Comparison of ENCODE assay signal across 25 mouse cellular contexts in the genomic region with DNA sequence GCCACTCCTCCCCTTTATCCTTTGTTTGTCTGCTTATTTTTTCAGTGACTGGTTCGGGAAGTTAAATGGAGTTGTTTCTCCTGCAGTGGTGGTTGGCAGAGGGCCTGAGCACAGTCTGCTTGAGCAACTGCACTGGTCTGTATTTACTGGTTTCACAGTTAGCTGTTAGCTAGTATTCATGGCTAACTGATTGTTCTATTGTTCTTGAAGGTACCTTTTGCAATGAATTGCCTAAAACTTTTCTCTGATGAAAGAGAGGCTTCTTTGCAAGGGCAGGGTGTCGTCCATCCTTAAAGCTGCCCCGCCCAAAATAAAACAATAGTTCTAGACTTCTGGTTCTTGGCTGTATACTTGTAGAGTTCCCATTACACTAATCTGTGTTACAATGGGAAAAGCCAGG.
"Had no signal": no experiment of that assay in that cellular context is flagged by ENCODE, and none has a peak within 500 bp of the region (broad histone marks: within the 10 kb centered on the region; RNA-seq: fewer than 3 reads in every experiment).

No protein-coding gene starts in this region.

- H3K27me3 ChIP-seq: limb, embryonic 12.5 days; limb, embryonic 15.5 days; megakaryocyte, embryonic 14.5 days; midbrain, embryonic 12.5 days; midbrain, embryonic 15.5 days; neural tube, embryonic 12.5 days; neural tube, embryonic 15.5 days had no signal

- H3K36me3 ChIP-seq: limb, embryonic 12.5 days; limb, embryonic 15.5 days; midbrain, embryonic 12.5 days; midbrain, embryonic 15.5 days; neural tube, embryonic 12.5 days; neural tube, embryonic 15.5 days had no signal

- H3K4me2 ChIP-seq: limb, embryonic 12.5 days; limb, embryonic 15.5 days; liver, embryonic 11.5 days; lung, embryonic 14.5 days; midbrain, embryonic 12.5 days; midbrain, embryonic 15.5 days; neural tube, embryonic 12.5 days; neural tube, embryonic 15.5 days had no signal

- H3K27ac ChIP-seq: kidney, postnatal 0 days; left cerebral cortex, adult 2 months; limb, embryonic 12.5 days; limb, embryonic 15.5 days; liver, embryonic 14.5 days; midbrain, embryonic 12.5 days; midbrain, embryonic 15.5 days; neural tube, embryonic 12.5 days; neural tube, embryonic 15.5 days; stomach, postnatal 0 days had no signal

- H3K4me1 ChIP-seq: megakaryocyte, embryonic 14.5 days; neural tube, embryonic 12.5 days had no signal

- DNase-seq: kidney, adult 2 months; kidney, postnatal 25 days; layer of hippocampus, postnatal 36 days; left cerebral cortex, postnatal 4 days; liver, postnatal 0 days; lung, embryonic 14.5 days; lung, postnatal 36 days; right cerebral cortex, adult 18-20 months; right cerebral cortex, postnatal 14 days; right cerebral cortex, postnatal 4 days; thymus, adult 2 months; thymus, postnatal 36 days had no signal

- ATAC-seq: liver, postnatal 0 days; lung, postnatal 0 days; midbrain, embryonic 15.5 days had no signal

- H3K9ac ChIP-seq: limb, embryonic 12.5 days; limb, embryonic 15.5 days; liver, embryonic 14.5 days; liver, postnatal 0 days; lung, embryonic 14.5 days; midbrain, embryonic 12.5 days; midbrain, embryonic 15.5 days; neural tube, embryonic 12.5 days; neural tube, embryonic 15.5 days had no signal

- H3K9me3 ChIP-seq: limb, embryonic 12.5 days; limb, embryonic 15.5 days; midbrain, embryonic 12.5 days; midbrain, embryonic 15.5 days; neural tube, embryonic 12.5 days; neural tube, embryonic 15.5 days had no signal

- H3K4me3 ChIP-seq: left cerebral cortex, adult 2 months; limb, embryonic 12.5 days; limb, embryonic 15.5 days; megakaryocyte, embryonic 14.5 days; midbrain, embryonic 12.5 days; midbrain, embryonic 15.5 days; neural tube, embryonic 12.5 days; neural tube, embryonic 15.5 days had no signal
